Mouse (Mus musculus) T-cell, adult 66 days (primary cell): Measurements from ENCODE around the gene Cstf2t. TPM values are rescaled to one million over a fixed set of nuclear protein-coding genes. Genes with fewer than 3 reads are reported as not detected.

ENCODE experiments used
- total RNA-seq, 2 experiments: library from RNA; stranded (reverse); gene quantifications; 3 replicates in 1 of 2; 4 replicates in 1 of 2; pipeline ENCODE4 v1.2.4; 2023

Gene Cstf2t
- 10 to 100 TPM; 38.9 to 41.5 TPM for total RNA-seq

DNA sequence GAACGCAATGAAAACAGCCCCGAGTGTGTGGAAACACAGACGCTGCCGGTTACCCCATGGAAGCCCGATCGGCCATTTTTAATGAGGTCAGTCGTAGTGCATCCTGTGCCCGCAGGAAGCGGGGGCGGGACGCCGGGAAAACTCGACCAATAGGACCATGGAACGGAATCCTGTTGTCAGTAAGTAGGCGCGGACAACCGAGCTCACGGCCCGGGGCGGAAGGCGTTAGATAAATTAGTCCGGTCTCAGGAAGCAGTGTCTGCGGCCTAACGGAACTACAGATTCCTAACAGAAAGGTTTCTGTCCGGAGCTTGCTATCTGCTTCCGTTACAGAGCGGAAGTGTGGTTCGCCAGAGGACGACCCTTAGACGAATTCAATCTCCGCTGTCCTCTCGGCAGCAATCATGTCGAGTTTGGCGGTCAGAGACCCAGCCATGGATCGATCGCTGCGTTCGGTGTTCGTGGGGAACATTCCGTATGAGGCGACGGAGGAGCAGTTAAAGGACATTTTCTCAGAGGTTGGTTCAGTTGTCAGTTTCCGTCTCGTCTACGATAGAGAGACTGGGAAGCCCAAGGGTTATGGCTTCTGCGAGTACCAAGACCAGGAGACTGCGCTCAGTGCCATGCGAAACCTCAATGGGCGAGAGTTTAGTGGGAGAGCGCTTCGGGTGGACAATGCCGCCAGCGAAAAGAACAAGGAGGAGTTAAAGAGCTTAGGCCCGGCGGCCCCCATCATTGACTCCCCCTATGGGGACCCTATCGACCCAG is at the start of gene Cstf2t:
TSS of gene Cstf2t (plus strand) at position 176 of the 768 bp plus-strand sequence.

